Mouse (Mus musculus): Measurements from ENCODE around the gene Prkaa1. TPM values are rescaled to one million over a fixed set of nuclear protein-coding genes. Genes with fewer than 3 reads are reported as not detected.

Gene Prkaa1
- polyA plus RNA-seq, 1 experiment from 2014 or later: 11.5 TPM

Other genes with a start within 250 kb of the Prkaa1 start
- not detected in 2 replicates for gene Mroh2b, start 245.1 kb upstream of the Prkaa1 start, polyA plus RNA-seq (2015; fragmentation: Nextera tagmentation; extraction: Ambion mirVana)
- not detected in 2 replicates for gene C7, start 80.1 kb upstream of the Prkaa1 start, polyA plus RNA-seq (2015; fragmentation: Nextera tagmentation; extraction: Ambion mirVana)
- 1.0 and 1.3 TPM in 2 replicates for gene Card6, start 35.3 kb upstream of the Prkaa1 start, polyA plus RNA-seq (2015; fragmentation: Nextera tagmentation; extraction: Ambion mirVana)
- 833 and 884 TPM in 2 replicates for gene Rpl37, start 27.2 kb upstream of the Prkaa1 start, polyA plus RNA-seq (2015; fragmentation: Nextera tagmentation; extraction: Ambion mirVana)
- gene Ttc33, start 41.7 kb downstream of the Prkaa1 start, polyA plus RNA-seq (2015; fragmentation: Nextera tagmentation; extraction: Ambion mirVana): 43.6 and 45.9 TPM in 2 replicates
- 18.2 and 18.3 TPM in 2 replicates for gene Ptger4, start 100.3 kb downstream of the Prkaa1 start, polyA plus RNA-seq (2015; fragmentation: Nextera tagmentation; extraction: Ambion mirVana)

Data from thymus, postnatal 0 days (tissue).